Mouse (Mus musculus): Measurements from ENCODE around the gene Mvd. TPM values are rescaled to one million over a fixed set of nuclear protein-coding genes. Genes with fewer than 3 reads are reported as not detected.

Mvd gene
- total RNA-seq, 2 experiments from 2014 or later, result 38.8 to 45.5 TPM

DNA sequence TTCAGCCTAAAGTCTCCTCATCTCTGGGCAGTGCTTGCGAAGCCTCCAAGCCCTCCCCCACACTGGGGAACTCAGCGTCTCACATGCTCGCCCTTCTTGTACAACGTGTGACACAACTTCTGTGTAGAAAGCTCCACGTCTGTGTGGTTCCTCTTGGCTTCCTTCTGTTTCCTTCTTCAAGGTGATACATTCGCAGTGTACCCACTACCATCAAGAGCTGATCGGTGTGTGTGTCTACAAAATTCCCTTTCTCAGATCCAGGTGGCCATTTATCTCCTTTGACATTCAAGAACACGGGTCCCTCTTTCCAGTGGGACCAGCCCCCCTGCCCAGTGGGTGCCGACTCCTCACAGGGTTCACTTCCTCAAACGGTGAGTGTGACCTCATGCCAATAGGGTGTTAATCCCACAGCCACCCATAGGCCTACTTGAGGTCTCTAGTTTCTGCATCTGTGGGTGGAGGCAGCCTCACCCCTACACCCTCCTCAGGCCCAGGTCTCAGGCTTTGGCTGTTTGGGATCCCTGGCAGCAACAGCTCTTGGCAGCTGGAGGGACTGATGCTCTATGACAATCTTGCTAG, 13.1 kb downstream of the Mvd start:
- no peak for DNase-seq (ENCODE audit: low spot score in 2 of 2)

DNA sequence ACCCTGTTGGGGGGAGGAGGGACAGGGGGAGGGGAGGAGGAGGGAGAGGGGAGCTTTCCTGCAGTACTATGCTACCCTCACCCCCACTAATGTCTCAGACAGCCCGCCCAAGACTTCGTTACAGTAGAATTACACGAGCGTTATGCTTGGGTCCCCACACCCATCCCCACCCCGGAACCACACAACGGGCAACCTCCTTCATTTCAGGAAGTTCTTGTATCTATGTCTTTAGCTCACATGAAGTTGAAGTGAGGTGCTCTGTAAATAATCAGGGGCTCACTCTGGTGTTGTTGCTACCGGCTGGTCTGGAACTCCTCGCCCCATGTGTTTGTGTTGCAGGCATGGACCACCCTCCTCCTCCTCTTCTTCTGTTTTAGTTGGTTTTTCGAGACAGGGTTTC, 15.1 kb downstream of the Mvd start:
- DNase-seq (ENCODE audit: low spot score in 2 of 2), result no peak

DNA sequence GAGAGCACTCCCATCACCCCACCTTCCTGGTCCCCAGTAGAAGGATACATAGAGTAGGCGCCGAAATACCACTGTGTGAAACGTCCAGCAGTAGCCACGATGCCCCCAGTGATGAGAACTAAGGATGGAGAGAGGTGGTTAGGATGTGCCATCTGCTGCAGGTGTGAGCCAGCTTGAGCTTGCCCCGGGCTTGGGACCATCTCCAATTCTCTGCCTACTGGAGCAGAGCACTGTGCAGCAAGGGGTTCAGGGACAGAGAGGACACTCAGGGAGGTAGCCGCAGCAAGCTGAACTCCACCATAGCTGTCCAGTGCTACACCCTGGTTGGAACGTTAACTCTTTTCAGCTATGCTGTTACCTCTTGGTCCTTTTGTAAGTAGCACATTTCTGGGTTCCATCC, 15.6 kb downstream of the Mvd start:
- no peak for DNase-seq (ENCODE audit: low spot score in 2 of 2)

DNA sequence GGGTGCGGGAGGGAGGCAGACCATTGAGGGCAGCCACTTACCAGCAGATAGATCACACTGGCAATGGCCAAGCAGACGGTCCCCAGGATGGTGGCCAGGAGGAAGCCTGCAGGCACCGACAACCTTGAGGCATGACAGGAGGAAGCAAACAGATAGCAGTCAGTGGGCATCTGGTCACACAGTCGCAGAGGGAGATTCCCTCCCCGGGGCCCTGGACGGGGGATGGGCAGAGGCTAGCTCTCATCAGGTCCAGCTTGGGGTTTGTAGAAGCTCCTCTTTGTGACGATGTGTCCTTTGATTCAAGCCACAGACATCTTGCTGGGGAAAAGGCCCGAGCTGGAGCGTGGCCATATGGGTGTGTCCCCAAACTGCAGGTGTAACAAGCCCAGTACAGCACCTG, 17.1 kb downstream of the Mvd start:
- DNase-seq (ENCODE audit: low spot score in 2 of 2), result no peak

DNA sequence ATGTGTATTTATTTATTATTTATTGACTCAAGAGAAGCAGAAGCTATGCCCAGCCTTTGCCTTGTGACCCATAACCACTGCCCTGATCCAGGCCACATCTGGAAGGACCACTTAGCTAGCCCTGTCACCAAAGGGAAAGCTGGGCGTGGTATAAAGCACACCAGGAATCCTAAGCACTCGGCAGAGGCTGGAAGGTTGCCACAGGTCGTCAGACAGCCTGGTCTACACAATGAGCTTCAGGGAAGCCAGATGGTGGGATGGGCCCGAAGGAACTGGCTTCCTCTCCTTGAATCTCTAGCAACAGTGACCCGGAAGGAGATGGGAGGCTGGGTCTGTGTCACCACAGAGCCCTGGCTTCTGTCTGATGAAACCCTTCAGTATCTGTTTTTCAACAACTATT, 19.6 kb downstream of the Mvd start:
- DNase-seq (ENCODE audit: low spot score in 2 of 2), result no peak

DNA sequence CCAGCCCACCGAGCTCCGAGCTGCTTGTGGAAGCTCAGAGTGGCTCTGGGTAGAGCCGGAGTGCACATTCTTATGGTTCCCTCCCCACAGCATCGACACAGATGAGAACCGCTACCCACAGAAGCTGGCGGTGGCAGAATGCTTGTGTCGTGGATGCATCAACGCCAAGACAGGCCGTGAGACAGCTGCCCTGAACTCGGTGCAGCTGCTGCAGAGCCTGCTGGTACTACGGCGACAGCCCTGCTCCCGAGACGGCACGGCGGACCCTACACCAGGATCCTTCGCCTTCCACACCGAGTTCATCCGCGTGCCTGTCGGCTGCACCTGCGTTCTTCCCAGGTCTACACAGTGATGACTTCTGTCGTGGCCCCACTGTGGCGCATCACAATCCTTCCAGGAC, 20.0 kb downstream of the Mvd start:
- DNase-seq (ENCODE audit: low spot score in 2 of 2), result no peak

DNA sequence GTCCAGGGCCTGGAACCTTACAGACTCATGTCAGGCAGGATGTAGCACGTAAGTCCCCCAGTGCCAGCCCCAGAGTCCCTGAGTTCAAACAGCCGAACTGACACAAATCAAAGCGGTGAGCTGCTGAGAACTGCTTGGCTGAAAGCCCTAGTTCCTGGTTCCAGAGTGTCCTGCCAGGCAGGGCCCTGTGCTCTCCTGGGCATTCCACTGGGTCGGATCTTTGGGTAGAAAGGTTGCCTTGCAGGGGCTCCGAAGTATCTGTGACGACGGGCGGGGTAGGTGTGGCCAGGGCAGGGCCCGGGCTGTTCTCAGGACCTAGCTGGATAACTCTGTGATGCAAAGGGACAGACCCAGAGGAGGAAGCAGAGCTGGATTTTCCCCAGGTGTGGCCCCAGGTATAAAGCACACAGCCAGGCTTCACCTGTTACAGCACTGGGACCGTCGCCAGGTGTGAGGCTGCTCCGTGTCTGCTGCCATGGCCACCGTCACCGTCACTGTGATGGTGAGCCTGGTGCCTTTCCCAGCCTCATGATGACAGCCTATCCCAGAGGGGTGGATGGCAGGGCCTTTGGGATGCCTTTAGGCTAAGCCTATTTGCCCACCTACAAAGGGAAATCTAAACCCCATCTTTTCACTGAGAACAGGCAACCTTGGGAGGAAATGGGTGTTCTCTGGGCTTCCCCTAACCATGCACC, 21.7 kb downstream of the Mvd start, which contains the start of gene Il17c:
Gene Il17c (plus strand): TSS at position 645 of the 695 bp plus-strand sequence.
- no peak for DNase-seq (ENCODE audit: low spot score in 2 of 2)

DNA sequence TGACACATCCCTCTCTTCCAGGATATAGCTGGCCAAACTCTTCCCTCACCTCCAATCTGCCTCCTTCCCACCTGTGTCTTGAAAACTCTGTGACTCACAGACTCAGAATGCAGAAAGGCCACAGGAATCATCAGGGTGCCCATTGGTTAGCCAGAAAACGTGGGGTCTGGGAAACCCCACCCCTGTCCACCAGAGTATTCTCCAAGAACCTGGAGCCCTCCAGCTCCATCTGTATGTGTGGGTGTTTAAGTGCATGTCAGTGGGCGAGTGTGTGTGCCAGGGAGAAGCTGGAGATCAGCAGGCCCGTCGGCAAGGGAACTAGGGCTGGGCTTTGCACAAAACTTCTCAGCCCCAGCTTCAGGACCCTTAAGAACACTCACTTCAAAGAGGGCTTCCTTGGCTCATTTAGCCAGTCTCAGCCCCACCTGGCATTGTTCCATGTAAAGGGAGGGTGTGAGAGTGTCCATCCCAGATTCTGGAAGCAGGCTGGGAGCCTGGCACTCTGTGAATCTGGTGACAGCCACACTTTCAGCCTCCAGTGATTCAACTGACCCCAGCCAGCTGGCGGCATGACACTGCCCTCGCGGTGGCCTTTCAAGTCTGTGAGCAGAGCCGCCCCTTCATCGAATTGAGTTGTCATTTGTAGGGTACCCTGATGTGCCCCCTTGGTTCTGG, 23.2 kb downstream of the Mvd start:
- DNase-seq (ENCODE audit: low spot score in 2 of 2), result peak in 1 of 2 experiments; percentile 22

DNA sequence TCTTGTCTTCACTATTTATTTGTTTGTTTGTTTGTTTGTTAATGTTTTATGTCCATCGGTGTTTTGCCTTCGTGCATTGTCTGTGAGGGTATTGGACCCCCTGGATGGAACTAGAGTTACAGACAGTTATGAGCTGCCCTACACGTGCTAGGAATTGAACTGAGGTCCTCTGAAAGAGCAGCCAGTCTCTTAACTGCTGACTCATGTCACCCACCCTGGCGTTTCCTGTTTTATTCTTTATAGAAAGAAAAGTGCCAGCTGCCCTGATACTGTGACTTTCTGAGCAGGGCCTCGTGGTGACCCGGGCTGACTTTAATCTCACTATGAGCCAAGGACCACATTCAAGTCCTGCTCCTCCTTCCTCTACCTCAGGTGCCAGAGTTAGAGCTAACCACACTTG, 27.7 kb downstream of the Mvd start:
- no peak for DNase-seq (ENCODE audit: low spot score in 2 of 2)

DNA sequence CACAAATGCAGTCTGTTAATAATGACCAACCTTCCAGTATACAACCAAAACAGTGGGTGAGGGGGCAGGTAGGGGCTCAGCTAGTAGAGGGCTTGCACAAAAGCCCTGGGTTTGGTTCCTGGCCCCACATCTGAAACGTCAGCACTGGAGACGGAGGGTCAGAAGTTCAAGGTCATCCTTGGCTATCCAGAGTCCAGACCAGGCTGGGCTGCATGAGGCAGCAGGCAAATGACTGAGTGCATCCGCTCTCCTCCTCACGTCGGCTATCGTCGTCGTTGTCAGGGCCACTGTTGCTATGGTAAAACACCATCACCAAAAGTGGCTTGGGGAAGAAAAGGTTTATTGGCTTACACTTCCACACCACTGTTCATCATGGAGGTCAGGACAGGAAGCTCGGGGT, 28.9 kb downstream of the Mvd start:
- no peak for DNase-seq (ENCODE audit: low spot score in 2 of 2)

DNA sequence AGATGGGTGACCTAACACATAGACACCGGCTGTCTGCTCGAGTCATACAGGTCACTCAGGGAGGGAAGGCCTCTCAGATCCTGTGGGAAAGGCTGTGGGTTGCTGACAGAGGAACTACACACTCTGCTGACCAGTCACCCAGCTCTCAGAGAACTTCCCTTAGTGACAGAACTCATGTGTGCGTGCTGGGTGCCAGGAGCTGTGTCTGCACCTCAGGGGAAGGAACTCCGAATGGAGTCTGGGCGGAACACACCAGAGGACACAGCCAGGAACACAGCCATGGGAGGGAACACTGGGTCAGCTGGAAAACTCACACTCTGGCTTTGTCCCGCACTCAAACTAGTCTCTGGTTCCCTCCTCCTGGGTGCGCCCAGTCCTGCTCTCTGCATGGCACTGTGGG, 35.5 kb downstream of the Mvd start:
- no peak for DNase-seq (ENCODE audit: low spot score in 2 of 2)

DNA sequence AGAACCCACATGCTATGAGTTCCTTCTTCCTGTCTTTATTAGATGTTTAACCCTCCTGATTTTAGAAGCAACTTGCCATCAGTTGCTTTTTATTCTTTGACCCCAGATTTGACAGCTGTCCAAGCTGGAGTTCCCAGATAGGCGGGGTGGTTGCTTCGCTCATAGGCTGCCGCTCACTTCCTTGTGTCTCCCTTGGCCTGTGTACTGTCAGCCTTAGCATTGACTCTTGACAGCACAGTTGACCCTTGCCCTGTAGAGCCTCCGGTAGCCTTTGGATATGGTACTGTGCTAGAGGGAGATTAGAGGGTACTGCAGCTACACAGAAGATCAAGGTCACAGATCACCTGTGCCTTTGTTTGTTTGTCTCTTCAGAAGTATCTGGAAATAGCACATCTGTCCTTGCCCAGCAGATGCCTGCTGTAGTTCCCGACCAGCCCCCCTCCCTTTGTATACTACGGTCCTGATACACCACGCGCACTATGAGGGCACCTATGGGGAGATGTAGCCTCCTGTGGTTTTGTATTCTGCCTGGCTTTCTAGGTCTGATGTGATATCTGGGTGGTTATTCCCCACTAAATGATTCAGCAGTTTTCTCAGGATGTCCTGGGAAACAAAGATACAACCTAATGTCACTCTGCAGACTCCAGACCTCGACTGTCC, 37.9 kb downstream of the Mvd start:
- DNase-seq (ENCODE audit: low spot score in 2 of 2), result no peak

DNA sequence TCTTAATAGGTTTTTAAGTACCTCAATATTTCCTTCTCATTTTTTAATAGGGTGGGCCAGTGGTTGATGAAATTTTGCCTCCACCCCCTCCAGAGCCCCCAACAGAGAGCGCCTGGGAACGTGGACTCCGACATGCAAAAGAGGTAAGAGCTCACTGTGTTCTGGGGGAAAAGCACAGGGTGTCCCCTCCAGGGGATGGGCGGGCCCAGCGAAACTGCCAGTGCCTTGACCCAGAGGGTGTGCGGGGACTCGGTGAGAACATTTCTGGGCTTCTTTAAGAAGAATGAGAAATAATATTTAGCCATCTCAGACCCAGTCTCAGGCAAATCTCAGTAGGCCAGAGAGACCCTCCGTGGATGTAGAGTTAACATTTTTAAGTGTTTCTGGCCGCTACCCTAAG, 45.0 kb downstream of the Mvd start:
- DNase-seq (ENCODE audit: low spot score in 2 of 2), result no peak

DNA sequence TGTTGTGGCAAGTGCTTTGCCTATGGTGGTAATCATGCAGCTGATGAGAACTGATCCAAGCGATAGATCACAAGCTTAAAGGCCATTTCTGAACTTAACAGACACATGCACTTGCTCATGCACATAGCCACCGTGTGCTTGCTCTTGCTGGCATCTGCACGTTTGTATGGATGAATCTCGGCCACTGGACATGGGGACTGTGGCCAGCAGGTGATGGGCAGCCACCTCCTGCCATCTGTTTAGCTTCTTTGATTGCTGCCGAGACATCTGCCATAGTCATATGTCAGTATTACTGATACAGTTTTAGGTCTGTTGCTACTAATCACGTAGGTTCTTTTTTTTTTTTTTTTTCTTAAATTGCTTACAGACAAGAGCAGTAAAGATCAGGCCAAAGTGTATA, 47.9 kb downstream of the Mvd start:
- no peak for DNase-seq (ENCODE audit: low spot score in 2 of 2)

DNA sequence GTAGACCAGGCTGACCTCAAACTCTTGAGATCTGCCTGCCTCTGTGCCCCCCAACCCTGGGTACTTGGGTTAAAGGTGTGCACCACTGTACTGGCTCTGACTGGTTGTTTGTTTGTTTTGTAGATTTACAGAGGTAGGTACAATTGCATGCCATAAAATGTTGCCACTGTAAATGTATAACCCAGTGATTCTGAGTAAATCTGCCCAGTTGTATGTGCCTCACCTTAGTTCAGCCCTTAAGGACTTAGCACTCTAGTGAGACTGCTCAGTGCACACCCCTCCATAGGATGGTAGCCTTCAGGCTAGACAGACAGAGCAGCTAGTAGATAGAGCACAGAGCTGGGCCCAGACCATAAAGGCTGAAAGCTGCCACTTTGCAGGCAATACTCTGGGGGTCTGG, 49.5 kb downstream of the Mvd start:
- no peak for DNase-seq (ENCODE audit: low spot score in 2 of 2)

DNA sequence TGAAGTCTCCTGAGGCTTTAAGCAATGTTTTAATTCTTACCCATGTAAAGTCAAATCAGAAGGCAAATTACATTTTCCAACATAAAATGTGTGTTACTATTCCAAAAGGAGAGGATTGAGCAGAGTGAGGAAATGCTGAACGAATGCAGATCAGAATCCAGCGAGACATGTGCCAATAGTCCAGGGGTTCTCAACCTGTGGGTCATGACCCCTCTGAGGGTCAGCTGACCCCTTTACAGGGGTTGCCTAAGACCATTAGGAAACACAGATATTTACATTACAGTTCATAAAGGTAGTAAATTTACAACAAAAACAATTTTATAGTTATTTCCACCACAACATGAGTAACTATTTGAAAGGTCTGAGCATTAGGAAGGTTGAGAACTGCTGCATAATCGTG, 52.5 kb downstream of the Mvd start:
- no peak for DNase-seq (ENCODE audit: low spot score in 2 of 2)

DNA sequence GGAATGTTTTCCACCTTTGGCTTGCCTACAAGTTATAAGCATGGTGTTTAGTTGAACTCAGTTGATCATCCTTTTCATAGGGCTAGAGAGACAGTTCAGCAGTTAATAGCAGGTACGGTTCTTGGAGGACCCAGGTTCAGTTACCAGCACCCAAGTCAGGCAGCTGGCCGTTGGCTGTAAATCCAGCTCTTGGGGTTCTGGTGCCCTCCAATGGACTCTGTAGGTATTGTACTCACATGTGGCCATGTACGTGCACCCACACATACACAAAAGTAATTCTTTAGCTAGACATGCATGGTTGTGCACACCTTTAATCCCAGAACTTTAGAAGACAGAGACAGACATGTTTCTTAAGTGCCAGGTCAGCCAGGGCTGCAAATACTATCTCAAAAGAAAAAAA, 53.9 kb downstream of the Mvd start:
- DNase-seq (ENCODE audit: low spot score in 2 of 2), result no peak

Small RNA genes lying within 50 kb of the gene (microRNA-seq; reads per million reads assigned to microRNA genes)
- gene Gm24366, result 0 reads per million in 2 experiments

Other genes starting within 250 kb of the Mvd start
- gene Zfpm1, start 161.3 kb downstream of the Mvd start, total RNA-seq (2021), result 10 to 100 TPM; 28.3 to 31.7 TPM
- under 1 TPM; 0.76 to 0.81 TPM for gene Trhr2, start 82.7 kb downstream of the Mvd start, total RNA-seq (2021)
- gene Zc3h18, start 66.8 kb downstream of the Mvd start, total RNA-seq (2021), result 10 to 100 TPM; 35.4 to 39.2 TPM
- not detected for gene Il17c, start 21.4 kb downstream of the Mvd start, total RNA-seq (2021)
- gene Cyba, start 10.5 kb downstream of the Mvd start, total RNA-seq (2021), result 10 to 100 TPM in 1 of 2 experiments, 1 to 10 TPM in 1; 8.9 to 14.5 TPM
- not detected for gene Snai3, start 17.3 kb upstream of the Mvd start, total RNA-seq (2021)
- 10 to 100 TPM; 20.0 to 23.3 TPM for gene Rnf166, start 32.6 kb upstream of the Mvd start, total RNA-seq (2021)
- 10 to 100 TPM; 27.6 to 28.9 TPM for gene Ctu2, start 32.7 kb upstream of the Mvd start, total RNA-seq (2021)
- 1 to 10 TPM; 5.1 to 6.5 TPM for gene Piezo1, start 107.9 kb upstream of the Mvd start, total RNA-seq (2021)
- gene Cdt1, start 124.6 kb upstream of the Mvd start, total RNA-seq (2021), result 1 to 10 TPM; 2.0 to 2.9 TPM
- gene Aprt, start 133.5 kb upstream of the Mvd start, total RNA-seq (2021), result 10 to 100 TPM; 74.0 to 82.4 TPM
- 10 to 100 TPM; 10.9 to 11.0 TPM for gene Galns, start 168.0 kb upstream of the Mvd start, total RNA-seq (2021)
- 10 to 100 TPM; 75.0 to 78.4 TPM for gene Trappc2l, start 168.2 kb upstream of the Mvd start, total RNA-seq (2021)
- gene Pabpn1l, start 179.3 kb upstream of the Mvd start, total RNA-seq (2021), result not detected